Mouse (Mus musculus): ENCODE measurements around the gene Eda. TPM values are rescaled to one million over a fixed set of nuclear protein-coding genes. Genes with fewer than 3 reads are reported as not detected.

Gene Eda
- 0.88 and 0.92 TPM in 2 replicates for polyA plus RNA-seq (2015; fragmentation: Nextera tagmentation; extraction: Ambion mirVana)

- Histone ChIP-seq H3K27ac (ENCODE audit: low read length) (no peak within 1 kb of the TSS), H3K4me3 (ENCODE audit: low read length) (peak within 1 kb of the TSS; percentile 58), H3K4me1 (ENCODE audit: control insufficient read depth, insufficient read depth, low read length) (no peaks in the 10 kb centered on the region), H3K4me2 (ENCODE audit: low read depth, low read length) (peak within 1 kb of the TSS; percentile 85), H3K36me3 (ENCODE audit: control insufficient read depth, insufficient read depth, low read length) (no peaks in the 10 kb centered on the region), H3K9ac (ENCODE audit: low read depth, low read length) (peak within 1 kb of the TSS; percentile 61), H3K27me3 (replicated peaks; ENCODE audit: control insufficient read depth, insufficient read depth, low read length) (no peaks in the 10 kb centered on the region), H3K9me3 (ENCODE audit: control insufficient read depth, low read length) (no peaks in the 10 kb centered on the region)
- WGBS: 9% methylated on average over 34 of the region's 49 CpGs
- peak; percentile 97 for ATAC-seq
These were observed at the start of gene Eda for GRCm38 (mm10) chrX:99975250-99975984. TSS of gene Eda (plus strand) at chrX:99975606.

GRCm38 (mm10) chrX:99961002-99961401 lies 14.4 kb upstream of the Eda start:
- WGBS: 75% methylated on average over 4 of the region's 4 CpGs
- Histone ChIP-seq H3K9me3 (ENCODE audit: control insufficient read depth, low read length) (no peaks in the 10 kb centered on the region), H3K4me1 (ENCODE audit: control insufficient read depth, insufficient read depth, low read length) (no peaks in the 10 kb centered on the region), H3K9ac (ENCODE audit: low read depth, low read length) (no peak overlapping the region), H3K27me3 (replicated peaks; ENCODE audit: control insufficient read depth, insufficient read depth, low read length) (peaks cover 4% of the 10 kb centered on the region; the same call in 1 of the 2 replicates), H3K4me2 (ENCODE audit: low read depth, low read length) (no peak overlapping the region), H3K4me3 (ENCODE audit: low read length) (no peak overlapping the region), H3K36me3 (ENCODE audit: control insufficient read depth, insufficient read depth, low read length) (no peaks in the 10 kb centered on the region), H3K27ac (ENCODE audit: low read length) (no peak overlapping the region)
- ATAC-seq: no peak

GRCm38 (mm10) chrX:99970111-99970510 lies 5.3 kb upstream of the Eda start:
- no peak overlapping the region for H3K27ac ChIP-seq (ENCODE audit: low read length)
- H3K4me2 ChIP-seq (ENCODE audit: low read depth, low read length): no peak overlapping the region
- no peaks in the 10 kb centered on the region for H3K27me3 ChIP-seq (replicated peaks; ENCODE audit: control insufficient read depth, insufficient read depth, low read length)
- no peaks in the 10 kb centered on the region for H3K36me3 ChIP-seq (ENCODE audit: control insufficient read depth, insufficient read depth, low read length)
- H3K9ac ChIP-seq (ENCODE audit: low read depth, low read length): no peak overlapping the region
- H3K4me1 ChIP-seq (ENCODE audit: control insufficient read depth, insufficient read depth, low read length): no peaks in the 10 kb centered on the region
- no peaks in the 10 kb centered on the region for H3K9me3 ChIP-seq (ENCODE audit: control insufficient read depth, low read length)
- ATAC-seq: no peak
- 76% methylated on average over 1 of the region's 1 CpGs for WGBS
- H3K4me3 ChIP-seq (ENCODE audit: low read length): no peak overlapping the region

GRCm38 (mm10) chrX:99974381-99974780 lies 1.0 kb upstream of the Eda start:
- H3K4me3 ChIP-seq (ENCODE audit: low read length): no peak overlapping the region
- no peak overlapping the region for H3K4me2 ChIP-seq (ENCODE audit: low read depth, low read length)
- no peaks in the 10 kb centered on the region for H3K36me3 ChIP-seq (ENCODE audit: control insufficient read depth, insufficient read depth, low read length)
- H3K9me3 ChIP-seq (ENCODE audit: control insufficient read depth, low read length): no peaks in the 10 kb centered on the region
- H3K9ac ChIP-seq (ENCODE audit: low read depth, low read length): no peak overlapping the region
- no peak for ATAC-seq
- 45% methylated on average over 3 of the region's 3 CpGs for WGBS
- H3K27ac ChIP-seq (ENCODE audit: low read length): no peak overlapping the region
- H3K4me1 ChIP-seq (ENCODE audit: control insufficient read depth, insufficient read depth, low read length): no peaks in the 10 kb centered on the region
- no peaks in the 10 kb centered on the region for H3K27me3 ChIP-seq (replicated peaks; ENCODE audit: control insufficient read depth, insufficient read depth, low read length)

- Histone ChIP-seq H3K27me3 (replicated peaks; ENCODE audit: control insufficient read depth, insufficient read depth, low read length) (no peaks in the 10 kb centered on the region), H3K9me3 (ENCODE audit: control insufficient read depth, low read length) (no peaks in the 10 kb centered on the region), H3K36me3 (ENCODE audit: control insufficient read depth, insufficient read depth, low read length) (no peaks in the 10 kb centered on the region), H3K4me3 (ENCODE audit: low read length) (peak overlapping the region; percentile 58), H3K27ac (ENCODE audit: low read length) (no peak overlapping the region), H3K4me2 (ENCODE audit: low read depth, low read length) (peak overlapping the region; percentile 85; the same call in 1 of the 2 replicates), H3K4me1 (ENCODE audit: control insufficient read depth, insufficient read depth, low read length) (no peaks in the 10 kb centered on the region), H3K9ac (ENCODE audit: low read depth, low read length) (no peak overlapping the region)
- no peak for ATAC-seq
- 25% methylated on average over 5 of the region's 5 CpGs for WGBS
These were observed 603 bp upstream of the Eda start for GRCm38 (mm10) chrX:99974803-99975202.

- 21% methylated on average over 48 of the region's 48 CpGs for WGBS
- no peaks in the 10 kb centered on the region for H3K4me1 ChIP-seq (ENCODE audit: control insufficient read depth, insufficient read depth, low read length)
- no peaks in the 10 kb centered on the region for H3K36me3 ChIP-seq (ENCODE audit: control insufficient read depth, insufficient read depth, low read length)
- peak overlapping the region; percentile 58 for H3K4me3 ChIP-seq (ENCODE audit: low read length)
- H3K4me2 ChIP-seq (ENCODE audit: low read depth, low read length): peak overlapping the region; percentile 85
- H3K27ac ChIP-seq (ENCODE audit: low read length): no peak overlapping the region
- H3K9me3 ChIP-seq (ENCODE audit: control insufficient read depth, low read length): no peaks in the 10 kb centered on the region
- peak overlapping the region; percentile 61 for H3K9ac ChIP-seq (ENCODE audit: low read depth, low read length)
- H3K27me3 ChIP-seq (replicated peaks; ENCODE audit: control insufficient read depth, insufficient read depth, low read length): no peaks in the 10 kb centered on the region
- peak; percentile 44 for ATAC-seq
These were observed 849 bp downstream of the Eda start for GRCm38 (mm10) chrX:99975985-99976924.

GRCm38 (mm10) chrX:99978354-99978753 lies 2.9 kb downstream of the Eda start:
- 77% methylated on average over 2 of the region's 2 CpGs for WGBS
- H3K9me3 ChIP-seq (ENCODE audit: control insufficient read depth, low read length): no peaks in the 10 kb centered on the region
- no peak overlapping the region for H3K27ac ChIP-seq (ENCODE audit: low read length)
- no peak overlapping the region for H3K4me3 ChIP-seq (ENCODE audit: low read length)
- H3K27me3 ChIP-seq (replicated peaks; ENCODE audit: control insufficient read depth, insufficient read depth, low read length): no peaks in the 10 kb centered on the region
- no peak overlapping the region for H3K9ac ChIP-seq (ENCODE audit: low read depth, low read length)
- no peak for ATAC-seq
- H3K36me3 ChIP-seq (ENCODE audit: control insufficient read depth, insufficient read depth, low read length): no peaks in the 10 kb centered on the region
- no peaks in the 10 kb centered on the region for H3K4me1 ChIP-seq (ENCODE audit: control insufficient read depth, insufficient read depth, low read length)
- H3K4me2 ChIP-seq (ENCODE audit: low read depth, low read length): no peak overlapping the region

- no peaks in the 10 kb centered on the region for H3K4me1 ChIP-seq (ENCODE audit: control insufficient read depth, insufficient read depth, low read length)
- H3K4me2 ChIP-seq (ENCODE audit: low read depth, low read length): no peak overlapping the region
- no peak overlapping the region for H3K9ac ChIP-seq (ENCODE audit: low read depth, low read length)
- 91% methylated on average over 1 of the region's 1 CpGs for WGBS
- H3K27me3 ChIP-seq (replicated peaks; ENCODE audit: control insufficient read depth, insufficient read depth, low read length): no peaks in the 10 kb centered on the region
- no peaks in the 10 kb centered on the region for H3K9me3 ChIP-seq (ENCODE audit: control insufficient read depth, low read length)
- no peak overlapping the region for H3K4me3 ChIP-seq (ENCODE audit: low read length)
- H3K27ac ChIP-seq (ENCODE audit: low read length): no peak overlapping the region
- no peak for ATAC-seq
- H3K36me3 ChIP-seq (ENCODE audit: control insufficient read depth, insufficient read depth, low read length): no peaks in the 10 kb centered on the region
These were observed 18.0 kb downstream of the Eda start for GRCm38 (mm10) chrX:99993434-99993833.

GRCm38 (mm10) chrX:99999342-99999741 lies 23.9 kb downstream of the Eda start:
- 93% methylated on average over 2 of the region's 2 CpGs for WGBS
- Histone ChIP-seq H3K9ac (ENCODE audit: low read depth, low read length) (no peak overlapping the region), H3K27me3 (replicated peaks; ENCODE audit: control insufficient read depth, insufficient read depth, low read length) (no peaks in the 10 kb centered on the region), H3K4me3 (ENCODE audit: low read length) (no peak overlapping the region), H3K36me3 (ENCODE audit: control insufficient read depth, insufficient read depth, low read length) (no peaks in the 10 kb centered on the region), H3K27ac (ENCODE audit: low read length) (no peak overlapping the region), H3K9me3 (ENCODE audit: control insufficient read depth, low read length) (no peaks in the 10 kb centered on the region), H3K4me2 (ENCODE audit: low read depth, low read length) (no peak overlapping the region), H3K4me1 (ENCODE audit: control insufficient read depth, insufficient read depth, low read length) (no peaks in the 10 kb centered on the region)
- no peak for ATAC-seq
